Mouse (Mus musculus): ENCODE results near the gene Ccdc62. TPM values are rescaled to one million over a fixed set of nuclear protein-coding genes. Genes with fewer than 3 reads are reported as not detected.

Ccdc62 gene
- total RNA-seq, 2 experiments from 2014 or later: 2.4 to 2.6 TPM

GRCm38 (mm10) chr5:123933957-123934591 is 3.6 kb downstream of the Ccdc62 start:
- no peak for DNase-seq (ENCODE audit: low spot score in 2 of 2)

- no peak for DNase-seq (ENCODE audit: low spot score in 2 of 2)
Measured at GRCm38 (mm10) chr5:123935931-123936330, 5.5 kb downstream of the Ccdc62 start.

- DNase-seq (ENCODE audit: low spot score in 2 of 2): no peak
Measured at GRCm38 (mm10) chr5:123938479-123938878, 8.0 kb downstream of the Ccdc62 start.

GRCm38 (mm10) chr5:123946546-123946945 is 16.1 kb downstream of the Ccdc62 start:
- DNase-seq (ENCODE audit: low spot score in 2 of 2): no peak

GRCm38 (mm10) chr5:123947041-123947761 is 16.7 kb downstream of the Ccdc62 start:
- DNase-seq (ENCODE audit: low spot score in 2 of 2): peak in 1 of 2 experiments; percentile 77

- peak in 1 of 2 experiments; percentile 67 for DNase-seq (ENCODE audit: low spot score in 2 of 2)
Measured at GRCm38 (mm10) chr5:123952365-123953045, 22.0 kb downstream of the Ccdc62 start.

GRCm38 (mm10) chr5:123957213-123957612 is 26.7 kb downstream of the Ccdc62 start:
- no peak for DNase-seq (ENCODE audit: low spot score in 2 of 2)

- DNase-seq (ENCODE audit: low spot score in 2 of 2): no peak
Measured at GRCm38 (mm10) chr5:123959018-123959417, 28.5 kb downstream of the Ccdc62 start.

GRCm38 (mm10) chr5:123960129-123960528 is 29.6 kb downstream of the Ccdc62 start:
- DNase-seq (ENCODE audit: low spot score in 2 of 2): no peak

- no peak for DNase-seq (ENCODE audit: low spot score in 2 of 2)
Measured at GRCm38 (mm10) chr5:123961046-123961445, 30.6 kb downstream of the Ccdc62 start.

GRCm38 (mm10) chr5:123964208-123964607 is 33.7 kb downstream of the Ccdc62 start:
- DNase-seq (ENCODE audit: low spot score in 2 of 2): no peak

- DNase-seq (ENCODE audit: low spot score in 2 of 2): no peak
Measured at GRCm38 (mm10) chr5:123966759-123967158, 36.3 kb downstream of the Ccdc62 start.

- DNase-seq (ENCODE audit: low spot score in 2 of 2): no peak
Measured at GRCm38 (mm10) chr5:123968468-123968867, 38.0 kb downstream of the Ccdc62 start.

GRCm38 (mm10) chr5:123969216-123969615 is 38.7 kb downstream of the Ccdc62 start:
- DNase-seq (ENCODE audit: low spot score in 2 of 2): no peak

GRCm38 (mm10) chr5:123970576-123970975 is 40.1 kb downstream of the Ccdc62 start:
- DNase-seq (ENCODE audit: low spot score in 2 of 2): no peak

- DNase-seq (ENCODE audit: low spot score in 2 of 2): no peak
Measured at GRCm38 (mm10) chr5:123972453-123972852, 42.0 kb downstream of the Ccdc62 start.

- DNase-seq (ENCODE audit: low spot score in 2 of 2): peak; percentile 62 to 67
Measured at GRCm38 (mm10) chr5:123973299-123974178, 43.1 kb downstream of the Ccdc62 start, which contains the start of gene Hip1r. Gene Hip1r (plus strand): TSS chr5:123973628.

GRCm38 (mm10) chr5:123974179-123974485 is 43.7 kb downstream of the Ccdc62 start:
- no peak for DNase-seq (ENCODE audit: low spot score in 2 of 2)

GRCm38 (mm10) chr5:123974616-123975111 is 44.2 kb downstream of the Ccdc62 start:
- DNase-seq (ENCODE audit: low spot score in 2 of 2): no peak

GRCm38 (mm10) chr5:123975668-123976180 is 45.2 kb downstream of the Ccdc62 start:
- DNase-seq (ENCODE audit: low spot score in 2 of 2): no peak

GRCm38 (mm10) chr5:123977231-123977630 is 46.8 kb downstream of the Ccdc62 start:
- DNase-seq (ENCODE audit: low spot score in 2 of 2): no peak
